Mouse (Mus musculus): ENCODE data around the gene Vmp1. TPM values are rescaled to one million over a fixed set of nuclear protein-coding genes. Genes with fewer than 3 reads are reported as not detected.

Vmp1 gene
- polyA plus RNA-seq, 1 experiment from 2014 or later, result 109 TPM

DNA sequence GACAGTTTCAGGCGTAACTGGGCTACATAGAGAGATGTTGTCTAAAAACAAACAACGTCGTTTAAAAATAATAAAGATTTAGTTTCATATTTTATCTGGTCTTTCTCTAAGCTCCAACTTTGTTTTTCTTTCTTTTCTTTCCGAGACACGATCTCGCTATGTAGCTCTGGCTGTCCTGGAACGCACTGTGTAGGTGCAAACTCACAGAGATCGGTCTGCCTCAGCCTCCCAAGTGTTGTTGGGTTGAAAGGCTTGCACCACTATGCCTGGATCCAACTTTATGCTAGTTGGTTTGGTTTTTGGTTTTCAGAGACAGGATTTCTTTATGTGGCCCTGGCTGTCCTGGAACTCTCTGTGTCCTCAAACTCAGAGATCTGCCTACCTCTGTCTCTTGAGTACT is 138.1 kb downstream of the Vmp1 start:
- Histone ChIP-seq H3K27ac (ENCODE audit: poor library complexity, severe bottlenecking) (peak overlapping the region; percentile 92), H3K36me3 (peaks cover 14% of the 10 kb centered on the region), H3K27me3 (replicated peaks) (no peaks in the 10 kb centered on the region), H3K4me3 (peak overlapping the region; percentile 98), H3K4me1 (replicated peaks) (peaks cover 22% of the 10 kb centered on the region), H3K9ac (peak overlapping the region; percentile 99), H3K9me3 (replicated peaks) (no peaks in the 10 kb centered on the region), H3K4me2 (peak overlapping the region; percentile 87)
- 70% methylated on average over 8 of the region's 8 CpGs for WGBS
- ATAC-seq (ENCODE audit: insufficient number of reproducible peaks, low FRiP score), result no peak

GRCm38 (mm10) chr11:86544639-86545299 is 138.9 kb downstream of the Vmp1 start, which contains the start of the genes Rps6kb1 and Tubd1:
TSS of gene Rps6kb1 (minus strand) at chr11:86544805.
TSS of gene Tubd1 (plus strand) at chr11:86544991.
- ATAC-seq (ENCODE audit: insufficient number of reproducible peaks, low FRiP score), result peak; percentile 98

DNA sequence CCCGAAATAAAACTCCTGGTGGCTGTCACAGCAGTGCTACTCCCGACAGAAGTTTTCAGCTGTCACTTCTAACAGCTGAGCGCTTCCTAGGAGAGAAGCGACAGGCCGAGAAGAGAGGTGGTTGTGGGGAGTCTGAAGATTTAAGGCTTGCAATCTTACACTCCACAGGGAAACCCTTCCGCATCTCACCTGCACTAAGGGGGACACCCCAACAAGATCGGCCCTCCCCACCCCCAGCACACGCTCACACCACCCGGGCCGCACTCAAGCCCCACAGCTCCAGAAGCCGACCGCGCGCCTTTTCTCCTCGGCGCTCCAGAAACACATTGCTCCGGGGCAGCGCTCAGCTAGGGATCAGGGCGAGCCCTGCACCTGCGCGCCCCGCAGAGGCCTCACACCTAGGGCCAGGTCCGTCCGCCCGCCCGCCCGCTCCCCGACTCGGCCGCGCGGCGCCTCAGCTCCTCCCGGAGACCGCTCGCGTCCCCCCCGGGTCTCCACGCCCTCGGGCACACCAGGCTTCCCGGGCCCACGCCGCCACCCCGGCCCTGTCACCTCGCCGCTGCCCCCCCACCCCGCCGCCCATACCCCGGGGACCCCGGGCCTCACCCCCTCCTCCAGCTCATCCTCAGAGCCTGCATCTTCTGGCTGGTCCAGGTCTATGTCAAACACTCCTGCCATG is 139.5 kb downstream of the Vmp1 start:
- Histone ChIP-seq H3K36me3 (no peaks in the 10 kb centered on the region), H3K27ac (ENCODE audit: poor library complexity, severe bottlenecking) (peak overlapping the region; percentile 92), H3K4me3 (peak overlapping the region; percentile 98), H3K27me3 (replicated peaks) (no peaks in the 10 kb centered on the region), H3K4me2 (peak overlapping the region; percentile 87), H3K9ac (peak overlapping the region; percentile 99), H3K4me1 (replicated peaks) (peaks cover 22% of the 10 kb centered on the region), H3K9me3 (replicated peaks) (no peaks in the 10 kb centered on the region)
- ATAC-seq (ENCODE audit: insufficient number of reproducible peaks, low FRiP score), result peak; percentile 65
- under 1% methylated on average over 50 of the region's 50 CpGs for WGBS

More at GRCm38 (mm10) chr11:86544639-86545299, 138.9 kb downstream of the Vmp1 start, which contains the start of the genes Rps6kb1 and Tubd1:
- peak within 1 kb of the TSS; percentile 99 for H3K9ac ChIP-seq
- H3K36me3 ChIP-seq, result peaks cover 6% of the 10 kb centered on the region
- under 1% methylated on average over 43 of the region's 43 CpGs for WGBS
- peak within 1 kb of the TSS; percentile 98 for H3K4me3 ChIP-seq
- peak within 1 kb of the TSS; percentile 92 for H3K27ac ChIP-seq (ENCODE audit: poor library complexity, severe bottlenecking)
- peak within 1 kb of the TSS; percentile 87 for H3K4me2 ChIP-seq
- no peaks in the 10 kb centered on the region for H3K27me3 ChIP-seq (replicated peaks)
- H3K9me3 ChIP-seq (replicated peaks), result no peaks in the 10 kb centered on the region
- peaks cover 22% of the 10 kb centered on the region for H3K4me1 ChIP-seq (replicated peaks)

DNA sequence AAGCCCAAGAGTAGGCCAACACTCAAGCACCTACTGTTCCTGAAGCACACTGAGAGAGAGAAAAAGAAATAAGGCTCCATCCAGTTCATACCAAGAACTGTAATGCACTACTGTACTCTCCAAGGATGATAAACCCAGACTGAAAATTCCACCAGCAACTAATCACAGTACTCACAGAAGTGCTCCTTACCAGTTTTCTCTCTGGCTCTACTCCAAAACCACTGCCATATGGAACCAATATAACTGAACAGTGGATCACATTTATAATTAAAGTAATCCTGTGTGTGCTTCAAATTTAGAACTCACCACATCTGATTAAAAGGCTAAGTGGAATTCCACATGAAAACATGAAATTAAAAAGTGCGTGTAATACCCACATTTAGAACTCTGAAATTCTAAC is 140.8 kb downstream of the Vmp1 start:
- Histone ChIP-seq H3K27me3 (replicated peaks) (no peaks in the 10 kb centered on the region), H3K36me3 (peaks cover 3% of the 10 kb centered on the region; the same call in 1 of the 2 replicates), H3K27ac (ENCODE audit: poor library complexity, severe bottlenecking) (no peak overlapping the region), H3K9me3 (replicated peaks) (no peaks in the 10 kb centered on the region), H3K4me3 (0 out of 2 replicates have a peak overlapping the region, but pooled peaks have one; percentile 2), H3K9ac (no peak overlapping the region), H3K4me2 (peak overlapping the region; percentile 44), H3K4me1 (replicated peaks) (peaks cover 22% of the 10 kb centered on the region)
- ATAC-seq (ENCODE audit: insufficient number of reproducible peaks, low FRiP score), result no peak
- WGBS, result 86% methylated on average over 1 of the region's 1 CpGs

DNA sequence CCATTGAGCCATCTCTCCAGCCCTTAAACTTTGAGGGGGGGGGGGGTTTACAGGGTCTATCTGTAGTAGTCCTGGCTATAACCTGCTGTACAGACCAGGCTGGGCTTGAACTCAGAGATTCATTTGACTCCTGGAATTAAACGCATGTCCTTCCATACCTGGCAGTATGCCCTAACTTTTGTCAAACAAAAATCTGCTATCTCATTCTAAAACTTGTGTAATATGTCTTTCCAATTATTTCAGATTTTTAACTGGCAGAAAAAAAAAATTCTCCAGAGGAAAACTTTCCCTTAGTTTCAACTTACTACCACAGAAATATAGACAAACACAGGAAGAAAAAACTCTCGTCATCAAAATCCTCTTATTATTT is 143.2 kb downstream of the Vmp1 start:
- Histone ChIP-seq H3K36me3 (peaks cover 3% of the 10 kb centered on the region; the same call in 1 of the 2 replicates), H3K27ac (ENCODE audit: poor library complexity, severe bottlenecking) (no peak overlapping the region)
- 90% methylated on average over 2 of the region's 2 CpGs for WGBS

DNA sequence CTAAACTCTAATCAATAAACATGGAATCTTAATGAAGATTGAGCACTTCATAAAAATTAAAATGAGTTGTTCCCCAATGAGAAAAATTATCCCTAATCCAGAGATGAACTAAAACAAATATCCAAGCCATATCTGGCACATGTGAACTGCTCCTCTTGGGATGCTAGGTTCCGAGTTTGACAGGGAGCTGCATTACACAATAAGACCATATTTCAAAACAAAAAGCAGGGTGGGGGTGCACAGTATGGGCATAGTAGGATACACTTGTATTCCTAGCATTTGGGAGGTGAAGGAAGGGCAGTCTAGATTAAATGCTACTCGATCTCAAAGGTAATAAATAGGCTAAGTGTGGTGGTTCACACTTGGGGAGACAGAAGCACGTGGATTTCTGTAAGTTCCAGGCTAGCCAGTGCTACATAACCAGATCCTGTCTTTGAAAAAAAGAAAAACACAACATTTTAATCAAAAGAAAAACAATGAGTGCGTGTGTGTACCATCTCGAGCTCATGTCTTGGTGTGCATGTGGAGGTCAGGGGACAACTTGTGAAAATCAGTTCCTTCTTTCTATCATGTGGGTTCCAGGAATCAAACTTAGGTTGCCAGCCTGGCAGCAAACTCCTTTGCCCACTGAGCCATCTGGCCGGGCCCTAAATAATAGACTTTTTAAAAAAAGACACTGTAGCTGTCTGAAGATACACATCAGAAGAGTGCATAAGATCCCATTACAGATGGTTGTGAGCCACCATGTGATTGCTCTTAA is 143.7 kb downstream of the Vmp1 start:
- H3K9me3 ChIP-seq (replicated peaks), result no peaks in the 10 kb centered on the region
- H3K27me3 ChIP-seq (replicated peaks), result no peaks in the 10 kb centered on the region
- H3K4me2 ChIP-seq, result no peak overlapping the region
- no peak overlapping the region for H3K27ac ChIP-seq (ENCODE audit: poor library complexity, severe bottlenecking)
- H3K36me3 ChIP-seq, result peaks cover 3% of the 10 kb centered on the region; the same call in 1 of the 2 replicates
- no peak for ATAC-seq (ENCODE audit: insufficient number of reproducible peaks, low FRiP score)
- peaks cover 15% of the 10 kb centered on the region for H3K4me1 ChIP-seq (replicated peaks)
- WGBS, result 67% methylated on average over 6 of the region's 6 CpGs
- H3K4me3 ChIP-seq, result no peak overlapping the region
- no peak overlapping the region for H3K9ac ChIP-seq

More for the DNA sequence above, 143.2 kb downstream of the Vmp1 start:
- H3K9me3 ChIP-seq (replicated peaks), result no peaks in the 10 kb centered on the region
- H3K27me3 ChIP-seq (replicated peaks), result no peaks in the 10 kb centered on the region
- H3K4me3 ChIP-seq, result no peak overlapping the region
- no peak overlapping the region for H3K4me2 ChIP-seq
- H3K9ac ChIP-seq, result no peak overlapping the region
- ATAC-seq (ENCODE audit: insufficient number of reproducible peaks, low FRiP score), result no peak
- H3K4me1 ChIP-seq (replicated peaks), result peaks cover 15% of the 10 kb centered on the region

- H3K4me2 ChIP-seq, result no peak overlapping the region
- no peak overlapping the region for H3K9ac ChIP-seq
- H3K4me1 ChIP-seq (replicated peaks), result peaks cover 15% of the 10 kb centered on the region
- 95% methylated on average over 4 of the region's 4 CpGs for WGBS
- H3K4me3 ChIP-seq, result no peak overlapping the region
- H3K9me3 ChIP-seq (replicated peaks), result no peaks in the 10 kb centered on the region
- no peaks in the 10 kb centered on the region for H3K27me3 ChIP-seq (replicated peaks)
- H3K27ac ChIP-seq (ENCODE audit: poor library complexity, severe bottlenecking), result no peak overlapping the region
- ATAC-seq (ENCODE audit: insufficient number of reproducible peaks, low FRiP score), result no peak
- H3K36me3 ChIP-seq, result peaks cover 8% of the 10 kb centered on the region
Observed at GRCm38 (mm10) chr11:86538786-86539185, 144.8 kb downstream of the Vmp1 start.

GRCm38 (mm10) chr11:86534201-86534910 is 149.3 kb downstream of the Vmp1 start:
- no peaks in the 10 kb centered on the region for H3K9me3 ChIP-seq (replicated peaks)
- ATAC-seq (ENCODE audit: insufficient number of reproducible peaks, low FRiP score), result no peak
- no peak overlapping the region for H3K27ac ChIP-seq (ENCODE audit: poor library complexity, severe bottlenecking)
- peaks cover 35% of the 10 kb centered on the region for H3K36me3 ChIP-seq
- 88% methylated on average over 5 of the region's 5 CpGs for WGBS
- no peak overlapping the region for H3K4me3 ChIP-seq
- H3K9ac ChIP-seq, result no peak overlapping the region
- H3K27me3 ChIP-seq (replicated peaks), result no peaks in the 10 kb centered on the region
- no peaks in the 10 kb centered on the region for H3K4me1 ChIP-seq (replicated peaks)
- H3K4me2 ChIP-seq, result no peak overlapping the region
